Mouse (Mus musculus) liver, embryonic 11.5 days (tissue): ENCODE data around the gene Arnt2. TPM values are rescaled to one million over a fixed set of nuclear protein-coding genes. Genes with fewer than 3 reads are reported as not detected.

ENCODE experiments used
- ATAC-seq: fragments of 200-750 bp; cut with Nextera tagmentation; replicated peaks from 2 replicates; pipeline ENCODE4 v1.8.0; 2017; ENCODE audit warnings: moderate number of reproducible peaks, mild to moderate bottlenecking, moderate TSS enrichment, moderate library complexity; ENCODE audit not compliant: low FRiP score
- DNase-seq: peaks from one replicate; pipeline ENCODE4 v3.0.0-alpha.2; 2017; ENCODE audit warnings: low spot score
- H3K27ac ChIP-seq: fragments of 300-500 bp; sonication (generic); 2 replicates; pipeline ENCODE4 v1.5.1; 2014; ENCODE audit warnings: mild to moderate bottlenecking, low read depth, low read length, control low read depth
- H3K27me3 ChIP-seq: fragments of 300-500 bp; sonication (generic); replicated peaks from 2 replicates; pipeline ENCODE4 v1.6.1; 2014; ENCODE audit warnings: low read length, mixed read lengths; ENCODE audit not compliant: control insufficient read depth, insufficient read depth
- H3K36me3 ChIP-seq: fragments of 300-500 bp; sonication (generic); 2 replicates; pipeline ENCODE4 v1.6.1; 2014; ENCODE audit warnings: mild to moderate bottlenecking, low read length, moderate library complexity, mixed read lengths; ENCODE audit not compliant: control insufficient read depth, insufficient read depth
- H3K4me1 ChIP-seq: fragments of 300-500 bp; sonication (generic); replicated peaks from 2 replicates; pipeline ENCODE4 v1.6.1; 2014; ENCODE audit warnings: low read length, mixed read lengths; ENCODE audit not compliant: control insufficient read depth, insufficient read depth
- H3K4me2 ChIP-seq: fragments of 300-500 bp; sonication (generic); 2 replicates; pipeline ENCODE4 v1.6.1; 2014; ENCODE audit warnings: mild to moderate bottlenecking, control low read depth, moderate library complexity
- H3K4me3 ChIP-seq: fragments of 300-500 bp; sonication (generic); 2 replicates; pipeline ENCODE4 v1.5.1; 2014; ENCODE audit warnings: low read depth, low read length, control low read depth
- H3K9ac ChIP-seq: fragments of 300-500 bp; sonication (generic); 2 replicates; pipeline ENCODE4 v1.6.1; 2014; ENCODE audit warnings: low read depth, low read length, control low read depth
- H3K9me3 ChIP-seq: fragments of 300-500 bp; sonication (generic); 2 replicates; pipeline ENCODE4 v1.6.1; 2016; ENCODE audit warnings: low read length, inconsistent platforms, mixed read lengths; ENCODE audit not compliant: control insufficient read depth
- WGBS: fragments of 180-500 bp; shearing (Covaris S2); extraction: QIAGEN DNeasy Blood & Tissue Kit; methylation state at CpG from one replicate; pipeline ENCODE4 v1.1.7; 2014; 5-methylcytosine and 5-hydroxymethylcytosine counted together
- polyA plus RNA-seq: library from polyadenylated mRNA; unstranded; fragments of >200 nt; fragmentation: Nextera tagmentation; extraction: Ambion mirVana; gene quantifications from 2 replicates; pipeline ENCODE4 v1.2.1, GENCODE M21; 2014

Gene Arnt2
- polyA plus RNA-seq, 1 experiment from 2014 or later = 2.2 TPM

DNA sequence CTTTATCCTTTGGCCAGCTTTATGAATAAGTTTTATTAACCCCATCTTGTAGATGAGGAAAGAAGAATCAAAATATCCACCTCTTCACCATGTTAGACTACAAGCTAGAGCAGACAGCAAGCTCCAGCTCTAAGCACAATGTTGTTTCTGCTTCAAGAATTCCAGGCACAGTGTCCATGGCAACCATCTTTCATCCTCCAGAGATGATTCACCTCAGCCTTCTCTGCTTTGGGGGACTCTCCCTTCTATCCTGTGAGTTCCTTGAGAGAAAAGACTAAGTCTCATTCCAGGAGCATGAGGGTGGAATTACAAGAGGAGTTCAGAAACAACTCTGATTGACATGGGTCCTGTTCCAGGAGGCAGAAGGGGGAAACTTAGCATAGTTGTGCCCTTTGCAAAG lies 22.2 kb upstream of the Arnt2 start:
- no peak overlapping the region for H3K9ac ChIP-seq
- H3K27me3 ChIP-seq = no peaks in the 10 kb centered on the region
- no peaks in the 10 kb centered on the region for H3K9me3 ChIP-seq
- ATAC-seq (no peak), DNase-seq (no peak)
- no peak overlapping the region for H3K4me3 ChIP-seq
- no peaks in the 10 kb centered on the region for H3K36me3 ChIP-seq
- H3K4me2 ChIP-seq = no peak overlapping the region
- no peaks in the 10 kb centered on the region for H3K4me1 ChIP-seq
- no peak overlapping the region for H3K27ac ChIP-seq

- no peaks in the 10 kb centered on the region for H3K4me1 ChIP-seq
- no peaks in the 10 kb centered on the region for H3K36me3 ChIP-seq
- DNase-seq (no peak), ATAC-seq (no peak)
- H3K9me3 ChIP-seq = no peaks in the 10 kb centered on the region
- H3K4me3 ChIP-seq = no peak overlapping the region
- 78% methylated on average over 2 of the region's 2 CpGs for WGBS
- no peak overlapping the region for H3K9ac ChIP-seq
- H3K27me3 ChIP-seq = no peaks in the 10 kb centered on the region
- no peak overlapping the region for H3K4me2 ChIP-seq
- no peak overlapping the region for H3K27ac ChIP-seq
These were observed 17.2 kb upstream of the Arnt2 start for GRCm38 (mm10) chr7:84427221-84427620.

DNA sequence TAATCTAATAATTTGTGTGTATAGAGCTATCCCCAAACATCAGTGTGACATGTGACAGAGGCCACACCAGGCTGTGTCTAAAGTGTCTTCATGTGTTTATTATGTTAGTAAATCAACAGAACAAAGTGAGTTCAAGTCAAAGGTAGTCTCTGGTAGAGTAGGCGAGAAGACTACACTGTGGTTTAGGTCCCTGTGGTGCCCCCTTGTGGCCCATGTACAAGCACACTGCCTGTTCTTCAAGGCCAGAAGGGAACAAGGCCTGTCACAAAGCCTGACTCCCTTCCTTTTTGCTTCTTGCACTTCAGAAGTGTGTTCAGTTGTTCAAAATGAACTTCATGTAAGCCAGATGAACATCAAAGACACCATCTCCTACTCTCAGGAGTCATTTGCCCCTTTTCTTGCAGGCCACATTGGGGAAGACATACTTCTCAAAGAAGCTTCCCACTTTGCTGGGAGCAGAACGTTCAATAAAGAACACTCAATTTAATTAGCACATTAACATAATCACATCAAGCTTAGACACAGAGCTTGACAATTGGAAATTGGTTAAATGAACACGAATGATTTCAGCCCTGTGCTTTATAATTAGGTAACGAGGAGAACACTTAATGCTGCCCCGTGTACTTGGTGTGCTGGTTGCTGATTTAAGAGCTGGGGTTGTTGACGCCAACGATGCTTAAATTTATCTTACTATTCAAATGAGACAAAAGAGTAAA lies 14.9 kb upstream of the Arnt2 start:
- Histone ChIP-seq H3K27ac (no peak overlapping the region), H3K9me3 (no peaks in the 10 kb centered on the region), H3K27me3 (no peaks in the 10 kb centered on the region), H3K9ac (no peak overlapping the region), H3K4me1 (no peaks in the 10 kb centered on the region), H3K4me3 (no peak overlapping the region), H3K36me3 (no peaks in the 10 kb centered on the region), H3K4me2 (no peak overlapping the region)
- 78% methylated on average over 7 of the region's 7 CpGs for WGBS
- ATAC-seq = no peak
- no peak for DNase-seq

- Histone ChIP-seq H3K36me3 (no peaks in the 10 kb centered on the region), H3K27me3 (no peaks in the 10 kb centered on the region), H3K4me2 (no peak overlapping the region), H3K9me3 (no peaks in the 10 kb centered on the region), H3K4me3 (no peak overlapping the region), H3K27ac (no peak overlapping the region), H3K4me1 (no peaks in the 10 kb centered on the region), H3K9ac (no peak overlapping the region)
- ATAC-seq = no peak
- no peak for DNase-seq
These were observed 11.8 kb upstream of the Arnt2 start for GRCm38 (mm10) chr7:84421753-84422152.

DNA sequence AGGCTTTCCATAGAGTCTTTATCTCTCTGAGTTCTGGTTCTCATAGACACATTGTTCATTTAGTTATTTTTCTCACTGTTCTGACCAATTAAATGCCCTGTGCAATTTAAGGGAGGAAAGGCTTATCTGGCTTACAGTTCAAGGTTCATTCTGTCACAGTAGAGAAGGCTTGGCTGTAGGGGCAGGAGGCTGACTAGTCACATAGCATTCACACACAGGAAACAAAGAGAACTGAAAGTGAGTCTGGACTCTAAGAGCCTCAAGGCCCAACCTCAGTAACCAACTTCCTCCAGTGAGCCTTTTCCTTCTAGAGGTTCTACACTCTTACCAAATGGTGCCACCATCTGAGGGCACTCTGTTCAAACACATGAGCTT lies 11.3 kb upstream of the Arnt2 start:
- ATAC-seq (no peak), DNase-seq (no peak)
- no peak overlapping the region for H3K9ac ChIP-seq
- H3K4me1 ChIP-seq = no peaks in the 10 kb centered on the region
- H3K4me3 ChIP-seq = no peak overlapping the region
- no peak overlapping the region for H3K27ac ChIP-seq
- no peak overlapping the region for H3K4me2 ChIP-seq
- no peaks in the 10 kb centered on the region for H3K9me3 ChIP-seq
- no peaks in the 10 kb centered on the region for H3K36me3 ChIP-seq
- no peaks in the 10 kb centered on the region for H3K27me3 ChIP-seq

- ATAC-seq = no peak
- no peak for DNase-seq
- Histone ChIP-seq H3K27me3 (no peaks in the 10 kb centered on the region), H3K4me1 (no peaks in the 10 kb centered on the region), H3K36me3 (no peaks in the 10 kb centered on the region), H3K4me3 (no peak overlapping the region), H3K4me2 (no peak overlapping the region), H3K9ac (no peak overlapping the region), H3K9me3 (no peaks in the 10 kb centered on the region), H3K27ac (no peak overlapping the region)
- WGBS = 71% methylated on average over 3 of the region's 3 CpGs
These were observed 10.8 kb upstream of the Arnt2 start for GRCm38 (mm10) chr7:84420581-84421290.

- H3K27me3 ChIP-seq = no peaks in the 10 kb centered on the region
- DNase-seq (no peak), ATAC-seq (no peak)
- no peak overlapping the region for H3K9ac ChIP-seq
- no peaks in the 10 kb centered on the region for H3K9me3 ChIP-seq
- H3K4me1 ChIP-seq = no peaks in the 10 kb centered on the region
- H3K36me3 ChIP-seq = no peaks in the 10 kb centered on the region
- H3K4me3 ChIP-seq = no peak overlapping the region
- no peak overlapping the region for H3K27ac ChIP-seq
- no peak overlapping the region for H3K4me2 ChIP-seq
These were observed 7.5 kb upstream of the Arnt2 start for GRCm38 (mm10) chr7:84417441-84417840.

DNA sequence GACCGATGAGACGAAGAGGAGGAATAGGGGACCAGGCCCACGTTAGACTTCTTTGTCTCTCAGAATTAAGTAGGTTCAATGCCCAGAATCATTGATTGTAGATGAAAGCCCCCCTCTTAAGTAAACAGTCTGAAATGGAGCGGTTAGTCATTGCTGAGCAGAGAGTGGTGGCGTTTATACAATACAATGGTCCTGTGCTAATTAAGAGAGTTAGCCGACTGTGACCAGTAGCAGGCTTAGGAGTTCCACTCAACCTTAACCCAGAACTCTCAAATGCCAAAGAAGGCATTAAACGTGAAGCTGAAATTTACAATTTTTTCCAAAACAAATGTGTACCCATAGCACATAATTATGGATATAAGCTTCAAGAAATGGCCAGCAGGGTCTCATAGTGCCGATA lies 2.6 kb upstream of the Arnt2 start:
- no peaks in the 10 kb centered on the region for H3K4me1 ChIP-seq
- H3K4me3 ChIP-seq = no peak overlapping the region
- H3K9me3 ChIP-seq = no peaks in the 10 kb centered on the region
- 71% methylated on average over 8 of the region's 8 CpGs for WGBS
- peaks cover 38% of the 10 kb centered on the region for H3K27me3 ChIP-seq
- no peak overlapping the region for H3K4me2 ChIP-seq
- H3K36me3 ChIP-seq = no peaks in the 10 kb centered on the region
- no peak overlapping the region for H3K27ac ChIP-seq
- ATAC-seq (no peak), DNase-seq (no peak)
- no peak overlapping the region for H3K9ac ChIP-seq

- Histone ChIP-seq H3K4me1 (no peaks in the 10 kb centered on the region), H3K27me3 (peaks cover 38% of the 10 kb centered on the region), H3K9ac (peak overlapping the region; percentile 0; the same call in 1 of the 2 replicates), H3K9me3 (no peaks in the 10 kb centered on the region), H3K4me2 (peak overlapping the region; percentile 70), H3K4me3 (peak overlapping the region; percentile 57), H3K27ac (no peak overlapping the region), H3K36me3 (no peaks in the 10 kb centered on the region)
- 5% methylated on average over 39 of the region's 39 CpGs for WGBS
- DNase-seq (peak; percentile 50), ATAC-seq (no peak)
These were observed 608 bp downstream of the Arnt2 start for GRCm38 (mm10) chr7:84409241-84409895.
